Mouse (Mus musculus) liver, embryonic 14.5 days (tissue): ENCODE measurements around the gene Rap1gds1. TPM values are rescaled to one million over a fixed set of nuclear protein-coding genes. Genes with fewer than 3 reads are reported as not detected.

Experiments used
- ATAC-seq: fragments of 200-750 bp; cut with Nextera tagmentation; 2 replicates; pipeline ENCODE4 v1.8.0; 2017; ENCODE audit warnings: moderate number of reproducible peaks, mild to moderate bottlenecking, moderate library complexity; ENCODE audit not compliant: insufficient read depth
- DNase-seq, 3 experiments: peaks; one replicate each; pipeline ENCODE4 v3.0.0-alpha.2; 2012 to 2013; ENCODE audit warnings: low read depth in 3 of 3, low spot score in 3 of 3
- H3K27ac ChIP-seq: fragments of 300-500 bp; sonication (generic); 2 replicates; pipeline ENCODE4 v1.5.1; 2014; ENCODE audit warnings: moderate library complexity, mild to moderate bottlenecking, control low read depth, inconsistent platforms
- H3K27me3 ChIP-seq: fragments of 300-500 bp; sonication (generic); 2 replicates; pipeline ENCODE4 v1.6.1; 2014; ENCODE audit warnings: mild to moderate bottlenecking, low read length, moderate library complexity; ENCODE audit not compliant: control insufficient read depth, insufficient read depth
- H3K36me3 ChIP-seq: fragments of 300-500 bp; sonication (generic); replicated peaks from 2 replicates; pipeline ENCODE4 v1.6.1; 2014; ENCODE audit warnings: low read depth; ENCODE audit not compliant: control insufficient read depth, insufficient read depth
- H3K4me1 ChIP-seq, 2 experiments: fragments of 200-500 bp in 1 of 2; fragments of 300-500 bp in 1 of 2; sonication (generic) in 1 of 2; replicated peaks; 2 replicates each; pipeline ENCODE4 v1.6.1; 2012 to 2014; ENCODE audit warnings: antibody characterized with exemption in 1 of 2, inconsistent platforms in 1 of 2, low read length in 1 of 2; ENCODE audit not compliant: control insufficient read depth in 2 of 2, insufficient read depth in 2 of 2
- H3K4me2 ChIP-seq: fragments of 300-500 bp; sonication (generic); 2 replicates; pipeline ENCODE4 v1.6.1; 2014; ENCODE audit warnings: low read depth, mild to moderate bottlenecking, control low read depth, moderate library complexity
- H3K4me3 ChIP-seq, 2 experiments: fragments of 200-500 bp in 1 of 2; fragments of 300-500 bp in 1 of 2; sonication (generic) in 1 of 2; 2 replicates each; pipeline ENCODE4 v1.5.1; 2012 to 2014; ENCODE audit warnings: low read depth in 2 of 2, low read length in 2 of 2, mild to moderate bottlenecking in 2 of 2, control low read depth in 1 of 2, inconsistent platforms in 1 of 2, moderate library complexity in 1 of 2; ENCODE audit not compliant: insufficient read depth in 1 of 2
- H3K9ac ChIP-seq: fragments of 300-500 bp; sonication (generic); replicated peaks from 2 replicates; pipeline ENCODE4 v1.6.1; 2014; ENCODE audit warnings: mild to moderate bottlenecking, control low read depth, moderate library complexity
- H3K9me3 ChIP-seq: fragments of 300-500 bp; sonication (generic); 2 replicates; pipeline ENCODE4 v1.6.1; 2016; ENCODE audit warnings: low read length, mixed read lengths; ENCODE audit not compliant: control insufficient read depth
- CTCF ChIP-seq: IDR thresholded peaks from 2 replicates; pipeline ENCODE4 v1.5.1; 2016; ENCODE audit warnings: antibody characterized with exemption, low read depth, control low read depth
- EP300 ChIP-seq: IDR thresholded peaks from 2 replicates; pipeline ENCODE4 v1.6.1; 2016; ENCODE audit warnings: antibody characterized with exemption, low read depth
- WGBS: fragments of 180-500 bp; shearing (Covaris S2); extraction: QIAGEN DNeasy Blood & Tissue Kit; methylation state at CpG from one replicate; pipeline ENCODE4 v1.1.7; 2014; ENCODE audit not compliant: insufficient replicate concordance; 5-methylcytosine and 5-hydroxymethylcytosine counted together
- polyA plus RNA-seq, 2 experiments: library from polyadenylated mRNA; depleted of rRNA in 1 of 2; stranded (reverse) in 1 of 2; unstranded in 1 of 2; fragments of >200 nt; fragmentation: Nextera tagmentation in 1 of 2; extraction: Ambion mirVana in 1 of 2; gene quantifications; 2 replicates each; pipeline versions ENCODE4 v1.2.1 to v1.2.3; 2012 to 2014

Rap1gds1 gene
- polyA plus RNA-seq, 2 experiments = 7.0 to 11.9 TPM

DNA sequence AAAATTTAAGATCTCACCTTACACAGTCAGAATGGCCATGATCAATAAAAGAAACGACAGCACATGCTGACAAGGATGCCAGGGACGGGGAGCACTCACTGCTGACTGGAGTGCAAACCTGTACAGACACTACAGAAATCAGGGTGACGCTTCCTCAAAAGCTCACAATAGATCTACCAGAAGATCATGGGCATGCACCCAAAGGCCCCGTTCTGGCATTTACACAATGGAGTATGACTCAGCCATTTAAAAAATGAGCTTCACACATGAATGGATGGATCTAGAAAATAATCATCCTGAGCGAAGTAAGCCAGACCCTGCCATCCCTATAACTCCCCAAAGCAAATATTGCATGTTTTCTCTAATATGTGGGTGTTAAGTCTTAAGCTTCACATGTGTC is 87.0 kb downstream of the Rap1gds1 start:
- ATAC-seq (no peak), DNase-seq (no peak)
- Histone ChIP-seq H3K4me3 (no peak overlapping the region), H3K4me1 (no peaks in the 10 kb centered on the region), H3K9ac (no peak overlapping the region), H3K36me3 (no peaks in the 10 kb centered on the region), H3K27me3 (no peaks in the 10 kb centered on the region), H3K9me3 (no peaks in the 10 kb centered on the region), H3K27ac (no peak overlapping the region), H3K4me2 (no peak overlapping the region)
- WGBS = 73% methylated on average over 5 of the region's 5 CpGs
- TF ChIP-seq EP300 = no peak
- TF ChIP-seq CTCF = no peak

DNA sequence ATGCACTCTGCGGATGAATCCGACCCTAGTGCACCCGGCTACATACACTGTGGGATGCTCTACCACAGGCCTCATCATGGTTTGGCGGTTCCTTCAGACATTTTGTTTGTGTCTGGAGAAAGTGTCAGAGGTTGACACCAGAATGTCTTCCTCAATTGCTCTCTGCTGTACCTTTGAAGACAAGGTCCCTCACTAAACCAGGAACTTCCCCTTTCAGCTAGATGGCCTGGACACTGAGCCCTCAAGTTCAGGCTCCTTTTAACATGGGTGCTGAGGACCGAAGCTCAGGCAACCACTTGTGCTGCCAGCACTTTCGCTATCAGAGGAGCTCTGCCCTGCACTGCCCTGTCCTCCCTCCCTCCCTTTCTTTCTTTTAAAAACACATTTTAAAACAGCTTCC is 92.8 kb downstream of the Rap1gds1 start:
- Histone ChIP-seq H3K9me3 (no peaks in the 10 kb centered on the region), H3K9ac (no peak overlapping the region), H3K4me2 (no peak overlapping the region), H3K4me1 (no peaks in the 10 kb centered on the region), H3K27me3 (no peaks in the 10 kb centered on the region), H3K36me3 (no peaks in the 10 kb centered on the region), H3K27ac (no peak overlapping the region), H3K4me3 (no peak overlapping the region)
- no peak for TF ChIP-seq EP300
- TF ChIP-seq CTCF = no peak
- no peak for ATAC-seq
- 75% methylated on average over 6 of the region's 6 CpGs for WGBS
- DNase-seq = no peak

DNA sequence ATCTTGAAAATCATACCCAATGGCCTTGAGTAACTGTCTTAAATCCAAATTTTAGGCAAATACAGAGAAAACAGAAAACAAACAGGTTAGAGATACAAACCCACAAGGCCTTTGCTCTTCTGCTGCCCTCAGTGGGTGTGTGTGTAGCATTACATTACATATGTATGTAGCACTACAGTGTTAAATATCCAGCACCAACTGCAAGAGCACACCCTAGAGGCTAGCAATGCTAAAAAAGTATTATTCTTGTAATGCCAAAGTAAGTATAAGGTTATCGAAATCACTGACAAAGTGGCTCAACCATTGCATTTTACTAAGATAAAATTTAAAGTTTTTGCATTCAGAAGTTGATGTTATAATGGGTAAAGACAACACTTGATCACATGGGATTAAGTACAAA is 97.6 kb downstream of the Rap1gds1 start:
- no peaks in the 10 kb centered on the region for H3K36me3 ChIP-seq
- H3K4me2 ChIP-seq = no peak overlapping the region
- DNase-seq = no peak
- H3K9ac ChIP-seq = no peak overlapping the region
- H3K4me3 ChIP-seq = no peak overlapping the region
- TF ChIP-seq CTCF (no peak), EP300 (no peak)
- no peaks in the 10 kb centered on the region for H3K9me3 ChIP-seq
- ATAC-seq = no peak
- no peaks in the 10 kb centered on the region for H3K27me3 ChIP-seq
- no peaks in the 10 kb centered on the region for H3K4me1 ChIP-seq
- 68% methylated on average over 1 of the region's 1 CpGs for WGBS
- no peak overlapping the region for H3K27ac ChIP-seq

DNA sequence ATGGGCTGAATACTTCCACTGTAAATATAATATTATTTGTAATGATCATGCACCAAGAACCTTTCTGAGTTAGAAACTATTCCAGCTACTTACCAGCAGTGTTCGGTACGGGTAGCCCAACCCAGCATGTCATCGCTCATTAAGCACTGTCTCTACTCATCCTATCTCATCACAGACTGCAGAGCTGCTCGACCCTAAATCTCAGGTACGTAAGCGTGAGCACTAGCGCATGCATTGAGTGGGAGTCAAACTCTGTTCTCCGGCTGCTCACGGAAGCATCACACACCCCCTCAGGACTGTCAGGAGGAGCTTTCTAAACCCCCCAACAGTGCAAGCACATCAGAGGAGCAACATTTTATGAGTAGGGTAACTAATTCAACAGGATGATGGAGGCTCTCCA is 107.4 kb downstream of the Rap1gds1 start:
- no peak for DNase-seq
- 85% methylated on average over 9 of the region's 9 CpGs for WGBS
- no peak for ATAC-seq
- Histone ChIP-seq H3K4me1 (no peaks in the 10 kb centered on the region), H3K9me3 (no peaks in the 10 kb centered on the region), H3K27ac (no peak overlapping the region), H3K36me3 (no peaks in the 10 kb centered on the region), H3K4me3 (no peak overlapping the region), H3K27me3 (no peaks in the 10 kb centered on the region), H3K4me2 (no peak overlapping the region), H3K9ac (no peak overlapping the region)
- TF ChIP-seq EP300 (no peak), CTCF (no peak)

DNA sequence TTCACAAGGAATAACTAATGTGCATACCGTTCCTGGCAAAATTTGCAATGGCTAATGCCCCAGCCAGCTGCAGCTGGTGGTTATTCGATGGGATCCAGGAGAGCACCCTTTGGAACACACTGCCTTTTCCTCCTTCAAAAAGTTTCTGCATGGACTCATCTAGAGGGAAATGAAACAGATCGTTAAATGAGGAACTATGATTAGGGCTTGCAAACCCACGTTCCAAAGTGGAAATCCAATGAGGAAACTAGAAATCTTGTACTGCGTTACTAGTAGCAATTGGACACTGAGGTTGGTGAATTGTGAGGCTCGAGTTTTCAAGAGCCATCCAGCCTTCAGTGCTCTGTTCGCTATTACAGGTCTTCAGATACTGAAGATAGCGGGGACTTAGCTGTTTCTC is 116.5 kb downstream of the Rap1gds1 start:
- Histone ChIP-seq H3K9me3 (no peaks in the 10 kb centered on the region), H3K4me1 (no peaks in the 10 kb centered on the region), H3K36me3 (peaks cover 4% of the 10 kb centered on the region; the same call in 1 of the 2 replicates), H3K27me3 (no peaks in the 10 kb centered on the region), H3K4me3 (no peak overlapping the region), H3K9ac (no peak overlapping the region), H3K4me2 (no peak overlapping the region), H3K27ac (no peak overlapping the region)
- no peak for DNase-seq
- TF ChIP-seq CTCF (no peak), EP300 (no peak)
- no peak for ATAC-seq
- 73% methylated on average over 8 of the region's 8 CpGs for WGBS

DNA sequence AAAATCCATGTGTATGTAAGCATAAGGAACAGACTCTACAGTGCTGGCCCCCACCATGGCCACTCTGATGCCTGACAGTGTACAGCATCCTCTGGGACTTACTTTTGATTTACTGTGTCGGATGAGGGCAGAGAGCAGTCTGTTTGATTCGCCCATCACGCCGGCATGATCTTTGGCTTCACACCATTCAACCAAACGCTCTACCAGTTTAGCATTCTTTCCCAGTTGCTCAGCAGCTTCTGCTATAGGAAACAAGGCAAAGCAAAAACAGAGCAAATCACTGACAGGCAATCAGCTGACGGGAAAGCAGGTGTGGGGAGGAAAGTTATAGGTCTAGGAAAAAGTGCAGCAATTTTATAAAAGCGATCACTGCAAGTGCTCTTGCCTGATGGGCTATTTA is 119.8 kb downstream of the Rap1gds1 start:
- H3K4me3 ChIP-seq = no peak overlapping the region
- peaks cover 4% of the 10 kb centered on the region; the same call in 1 of the 2 replicates for H3K36me3 ChIP-seq
- H3K4me1 ChIP-seq = no peaks in the 10 kb centered on the region
- H3K9ac ChIP-seq = no peak overlapping the region
- no peak overlapping the region for H3K27ac ChIP-seq
- H3K9me3 ChIP-seq = no peaks in the 10 kb centered on the region
- TF ChIP-seq CTCF (no peak), EP300 (no peak)
- no peaks in the 10 kb centered on the region for H3K27me3 ChIP-seq
- WGBS = 76% methylated on average over 7 of the region's 7 CpGs
- H3K4me2 ChIP-seq = no peak overlapping the region
- no peak for ATAC-seq
- DNase-seq = no peak
